Mouse (Mus musculus): ENCODE data around the gene Gcnt2.

- TF ChIP-seq CTCF (IDR thresholded peaks at IDR 0.05; ENCODE audit: insufficient read depth, low read depth, low read length) (no peak), POLR2A (IDR thresholded peaks at IDR 0.05; ENCODE audit: insufficient read depth, low read depth, low read length) (0 out of 2 replicates have a peak, but pooled peaks have one; percentile 8)
Measured at GRCm38 (mm10) chr13:41000140-41000925, 140.8 kb downstream of the Gcnt2 start.

Data from olfactory bulb, adult 2 months (tissue).